Mouse (Mus musculus) midbrain, embryonic 10.5 days (tissue): Measurements from ENCODE around the gene Capn13. TPM values are rescaled to one million over a fixed set of nuclear protein-coding genes. Genes with fewer than 3 reads are reported as not detected.

Experiments
- DNase-seq: peaks from one replicate; pipeline ENCODE4 v3.0.0-alpha.2; 2017; ENCODE audit warnings: low spot score
- H3K27ac ChIP-seq: fragments of 300-500 bp; sonication (generic); replicated peaks from 2 replicates; pipeline ENCODE4 v1.5.1; 2016; ENCODE audit warnings: mild to moderate bottlenecking
- H3K27me3 ChIP-seq: fragments of 300-500 bp; sonication (generic); 2 replicates; pipeline ENCODE4 v1.6.1; 2016; ENCODE audit warnings: low read depth, mild to moderate bottlenecking; ENCODE audit not compliant: poor library complexity, severe bottlenecking
- H3K36me3 ChIP-seq: fragments of 300-500 bp; sonication (generic); 2 replicates; pipeline ENCODE4 v1.6.1; 2016; ENCODE audit warnings: mild to moderate bottlenecking, moderate library complexity
- H3K4me1 ChIP-seq: fragments of 300-500 bp; sonication (generic); 2 replicates; pipeline ENCODE4 v1.6.1; 2016
- H3K4me3 ChIP-seq: fragments of 300-500 bp; sonication (generic); 2 replicates; pipeline ENCODE4 v1.5.1; 2016; ENCODE audit warnings: mild to moderate bottlenecking, moderate library complexity
- H3K9me3 ChIP-seq: fragments of 300-500 bp; sonication (generic); replicated peaks from 2 replicates; pipeline ENCODE4 v1.6.1; 2016; ENCODE audit warnings: mild to moderate bottlenecking
- WGBS: fragments of 180-500 bp; shearing (Covaris S2); methylation state at CpG from one replicate; pipeline ENCODE4 v1.1.7; 2016; 5-methylcytosine and 5-hydroxymethylcytosine counted together
- polyA plus RNA-seq: library from polyadenylated mRNA; unstranded; fragments of >200 nt; fragmentation: Nextera tagmentation; extraction: Ambion mirVana; gene quantifications from 2 replicates; pipeline ENCODE4 v1.2.1, GENCODE M21; 2016

Capn13 gene
- polyA plus RNA-seq = not detected in 2 replicates

DNA sequence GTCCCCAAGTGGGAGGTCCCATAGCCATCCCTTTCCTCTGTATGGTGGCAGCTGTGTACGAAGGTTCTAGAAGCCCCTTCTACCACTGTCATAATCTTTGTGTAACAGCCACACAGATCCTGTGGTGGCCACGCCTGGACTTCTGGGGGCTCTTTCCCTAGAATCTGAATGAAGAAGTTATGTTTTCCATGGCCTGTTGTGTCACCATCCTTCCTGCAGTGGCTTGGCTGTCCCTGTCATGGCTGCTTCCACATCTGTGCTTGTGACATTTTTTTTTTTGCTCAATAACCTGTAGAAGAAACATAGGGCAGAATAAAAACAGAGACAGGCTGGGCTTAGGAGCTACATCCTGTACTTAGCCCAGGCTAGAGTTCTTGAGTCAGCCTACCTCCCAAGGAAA, at the start of gene Capn13:
Capn13 (minus strand) TSS at position 5 of the 400 bp plus-strand sequence.
- Histone ChIP-seq H3K9me3 (no peaks in the 10 kb centered on the region), H3K4me1 (no peaks in the 10 kb centered on the region), H3K27me3 (no peaks in the 10 kb centered on the region), H3K36me3 (no peaks in the 10 kb centered on the region), H3K4me3 (no peak within 1 kb of the TSS), H3K27ac (no peak within 1 kb of the TSS)
- no peak for DNase-seq
- WGBS = 71% methylated on average over 2 of the region's 2 CpGs

DNA sequence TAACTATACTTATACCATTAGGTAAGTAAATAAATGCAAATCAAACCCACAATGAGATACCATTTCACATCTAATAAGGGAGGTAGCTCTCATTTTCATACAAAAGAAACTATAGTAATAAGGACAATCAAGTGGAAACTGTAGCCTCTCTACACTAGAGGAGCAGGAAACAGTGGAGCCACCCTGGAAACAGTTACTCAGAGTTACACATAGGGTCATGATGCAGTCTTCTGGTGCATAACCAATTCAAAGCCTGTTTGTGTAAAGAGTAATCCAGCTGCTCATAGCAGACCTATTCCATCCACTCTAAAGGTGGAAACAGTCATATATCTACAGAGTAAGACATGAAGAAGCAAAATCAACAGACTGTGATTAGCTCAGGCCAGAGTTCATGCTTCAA, 48.4 kb upstream of the Capn13 start:
- Histone ChIP-seq H3K4me3 (no peak overlapping the region), H3K4me1 (no peaks in the 10 kb centered on the region), H3K27me3 (no peaks in the 10 kb centered on the region), H3K27ac (no peak overlapping the region), H3K36me3 (no peaks in the 10 kb centered on the region), H3K9me3 (no peaks in the 10 kb centered on the region)
- no peak for DNase-seq

DNA sequence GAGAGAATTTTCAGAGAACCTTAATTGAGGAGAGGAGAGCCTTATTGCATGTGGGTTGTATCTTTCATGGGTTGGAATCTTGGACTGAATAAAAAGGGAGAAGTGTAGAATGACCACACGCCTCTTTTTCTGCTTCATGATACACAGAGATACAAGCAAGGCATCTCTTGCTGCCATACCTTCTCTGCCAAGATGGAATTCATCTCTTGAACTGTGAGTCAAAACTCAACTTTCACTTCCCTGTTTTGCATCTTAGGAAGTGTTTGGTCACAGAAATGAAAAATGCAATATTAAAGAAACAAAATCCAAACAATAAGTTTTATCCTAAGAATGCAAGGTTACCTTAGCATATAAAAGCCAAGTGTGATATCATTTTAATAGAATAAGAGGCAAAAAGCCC, 40.1 kb upstream of the Capn13 start:
- DNase-seq = no peak

GRCm38 (mm10) chr17:73432564-73433006, 31.9 kb upstream of the Capn13 start:
- 80% methylated on average over 2 of the region's 2 CpGs for WGBS
- Histone ChIP-seq H3K9me3 (no peaks in the 10 kb centered on the region), H3K4me3 (no peak overlapping the region), H3K27ac (no peak overlapping the region), H3K27me3 (no peaks in the 10 kb centered on the region), H3K4me1 (no peaks in the 10 kb centered on the region), H3K36me3 (no peaks in the 10 kb centered on the region)
- no peak for DNase-seq

More for the DNA sequence above, 40.1 kb upstream of the Capn13 start:
- Histone ChIP-seq H3K9me3 (no peaks in the 10 kb centered on the region), H3K36me3 (no peaks in the 10 kb centered on the region), H3K27ac (no peak overlapping the region), H3K4me1 (no peaks in the 10 kb centered on the region), H3K4me3 (no peak overlapping the region), H3K27me3 (no peaks in the 10 kb centered on the region)
- 91% methylated on average over 1 of the region's 1 CpGs for WGBS

DNA sequence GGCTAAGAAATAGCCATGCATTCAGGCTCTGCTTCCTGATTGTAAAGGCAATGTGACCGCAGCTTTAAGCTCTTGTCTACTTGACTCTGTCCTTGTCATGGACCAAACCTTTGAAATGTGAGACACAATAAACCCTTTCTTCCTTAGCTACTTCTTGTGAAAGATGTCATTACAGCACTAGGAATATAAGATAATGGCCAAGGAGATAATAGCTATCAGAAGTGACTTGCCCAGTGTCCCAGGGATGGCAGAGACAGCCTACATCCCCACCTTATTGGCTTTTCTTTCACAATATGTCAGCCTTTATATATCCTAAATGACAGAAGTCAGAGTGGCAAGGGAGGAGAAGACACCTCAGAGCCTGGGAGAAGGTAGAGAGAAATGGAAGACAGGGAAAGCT, 31.4 kb upstream of the Capn13 start:
- WGBS = 92% methylated on average over 1 of the region's 1 CpGs
- H3K27ac ChIP-seq = no peak overlapping the region
- DNase-seq = no peak
- no peaks in the 10 kb centered on the region for H3K4me1 ChIP-seq
- no peaks in the 10 kb centered on the region for H3K9me3 ChIP-seq
- H3K4me3 ChIP-seq = no peak overlapping the region
- no peaks in the 10 kb centered on the region for H3K36me3 ChIP-seq
- H3K27me3 ChIP-seq = no peaks in the 10 kb centered on the region

GRCm38 (mm10) chr17:73417382-73417781, 16.7 kb upstream of the Capn13 start:
- H3K36me3 ChIP-seq = no peaks in the 10 kb centered on the region
- 63% methylated on average over 2 of the region's 2 CpGs for WGBS
- no peak overlapping the region for H3K27ac ChIP-seq
- H3K9me3 ChIP-seq = no peaks in the 10 kb centered on the region
- peaks cover 25% of the 10 kb centered on the region for H3K4me1 ChIP-seq
- H3K4me3 ChIP-seq = no peak overlapping the region
- DNase-seq = no peak
- no peaks in the 10 kb centered on the region for H3K27me3 ChIP-seq

- WGBS = 66% methylated on average over 6 of the region's 6 CpGs
- peaks cover 28% of the 10 kb centered on the region for H3K4me1 ChIP-seq
- H3K9me3 ChIP-seq = no peaks in the 10 kb centered on the region
- no peak for DNase-seq
- H3K27ac ChIP-seq = no peak overlapping the region
- no peaks in the 10 kb centered on the region for H3K36me3 ChIP-seq
- no peak overlapping the region for H3K4me3 ChIP-seq
- H3K27me3 ChIP-seq = no peaks in the 10 kb centered on the region
Measured at GRCm38 (mm10) chr17:73416181-73416795, 15.6 kb upstream of the Capn13 start.

GRCm38 (mm10) chr17:73411817-73412216, 11.2 kb upstream of the Capn13 start:
- no peak for DNase-seq
- H3K4me3 ChIP-seq = no peak overlapping the region
- no peak overlapping the region for H3K27ac ChIP-seq
- no peaks in the 10 kb centered on the region for H3K9me3 ChIP-seq
- 46% methylated on average over 4 of the region's 4 CpGs for WGBS
- H3K36me3 ChIP-seq = no peaks in the 10 kb centered on the region
- peaks cover 13% of the 10 kb centered on the region for H3K4me1 ChIP-seq
- H3K27me3 ChIP-seq = no peaks in the 10 kb centered on the region

DNA sequence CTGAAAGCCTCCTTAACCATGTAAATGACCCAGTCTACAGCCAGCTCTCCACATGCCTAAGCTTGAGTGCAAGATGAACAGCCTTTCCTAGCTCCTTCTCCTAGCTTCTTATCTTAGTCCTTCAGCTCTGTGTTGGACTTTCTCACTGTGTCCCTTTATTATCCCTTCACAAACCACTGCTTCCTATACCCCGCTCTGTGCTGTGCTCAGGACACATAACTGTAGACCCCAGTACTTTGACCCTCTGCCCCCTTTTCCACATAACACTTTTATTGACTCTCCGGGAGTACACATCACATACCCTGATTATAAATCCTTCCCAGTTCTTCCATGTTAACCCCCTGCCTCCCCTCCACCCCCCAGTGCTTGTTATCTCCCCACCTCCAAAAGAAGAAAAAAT, 606 bp upstream of the Capn13 start:
- H3K27me3 ChIP-seq = no peaks in the 10 kb centered on the region
- H3K9me3 ChIP-seq = no peaks in the 10 kb centered on the region
- no peak overlapping the region for H3K4me3 ChIP-seq
- 89% methylated on average over 2 of the region's 2 CpGs for WGBS
- H3K36me3 ChIP-seq = no peaks in the 10 kb centered on the region
- no peak for DNase-seq
- H3K27ac ChIP-seq = no peak overlapping the region
- no peaks in the 10 kb centered on the region for H3K4me1 ChIP-seq

- Histone ChIP-seq H3K27me3 (no peaks in the 10 kb centered on the region), H3K4me1 (no peaks in the 10 kb centered on the region), H3K27ac (no peak overlapping the region), H3K9me3 (no peaks in the 10 kb centered on the region), H3K36me3 (no peaks in the 10 kb centered on the region), H3K4me3 (no peak overlapping the region)
- no peak for DNase-seq
- 88% methylated on average over 2 of the region's 2 CpGs for WGBS
Measured at GRCm38 (mm10) chr17:73399136-73399535, 1.5 kb downstream of the Capn13 start.

DNA sequence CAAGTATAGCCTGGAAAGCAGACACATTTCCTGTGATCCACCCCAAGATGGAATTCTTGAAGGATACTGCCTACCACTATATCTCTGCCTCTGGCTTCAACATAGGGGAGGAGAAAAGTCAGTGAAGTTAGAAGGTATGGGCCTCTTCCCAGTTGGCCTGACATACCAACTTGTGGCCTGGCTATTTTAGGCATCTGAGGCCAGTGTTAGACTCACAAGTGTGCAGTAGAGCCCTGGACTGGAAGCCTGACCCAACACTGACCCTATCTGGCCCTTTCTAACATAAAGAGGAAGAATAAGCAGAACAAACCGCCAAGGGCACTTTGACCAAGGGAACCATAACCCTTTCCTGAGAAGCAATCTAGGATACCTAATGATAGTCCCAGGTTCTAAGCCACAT, 7.3 kb downstream of the Capn13 start:
- DNase-seq = no peak
- H3K36me3 ChIP-seq = no peaks in the 10 kb centered on the region
- no peaks in the 10 kb centered on the region for H3K4me1 ChIP-seq
- H3K9me3 ChIP-seq = no peaks in the 10 kb centered on the region
- H3K27me3 ChIP-seq = no peaks in the 10 kb centered on the region
- H3K27ac ChIP-seq = no peak overlapping the region
- WGBS = 89% methylated on average over 1 of the region's 1 CpGs
- no peak overlapping the region for H3K4me3 ChIP-seq

DNA sequence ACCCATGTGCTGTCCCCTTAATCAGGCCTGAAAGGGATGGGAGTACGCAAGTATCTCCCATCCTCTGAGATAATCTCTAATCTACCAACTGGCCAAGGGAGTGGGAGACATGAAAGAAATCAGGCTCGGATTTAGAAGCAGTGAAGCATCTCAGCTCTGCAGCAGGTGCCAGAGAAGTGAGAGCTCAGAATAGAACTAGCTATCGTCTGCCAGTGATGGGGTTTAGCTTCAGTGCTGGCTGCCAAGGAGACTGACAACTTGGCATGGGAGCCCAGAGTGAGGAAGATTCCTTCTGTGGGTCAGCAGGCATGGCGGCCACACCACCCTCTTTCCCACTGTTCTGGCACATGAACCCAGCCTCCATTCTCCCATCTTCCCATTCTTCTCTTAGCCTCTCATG, 8.9 kb downstream of the Capn13 start:
- Histone ChIP-seq H3K27me3 (no peaks in the 10 kb centered on the region), H3K27ac (no peak overlapping the region), H3K4me1 (no peaks in the 10 kb centered on the region), H3K4me3 (no peak overlapping the region), H3K36me3 (no peaks in the 10 kb centered on the region), H3K9me3 (no peaks in the 10 kb centered on the region)
- no peak for DNase-seq
- 71% methylated on average over 4 of the region's 4 CpGs for WGBS

DNA sequence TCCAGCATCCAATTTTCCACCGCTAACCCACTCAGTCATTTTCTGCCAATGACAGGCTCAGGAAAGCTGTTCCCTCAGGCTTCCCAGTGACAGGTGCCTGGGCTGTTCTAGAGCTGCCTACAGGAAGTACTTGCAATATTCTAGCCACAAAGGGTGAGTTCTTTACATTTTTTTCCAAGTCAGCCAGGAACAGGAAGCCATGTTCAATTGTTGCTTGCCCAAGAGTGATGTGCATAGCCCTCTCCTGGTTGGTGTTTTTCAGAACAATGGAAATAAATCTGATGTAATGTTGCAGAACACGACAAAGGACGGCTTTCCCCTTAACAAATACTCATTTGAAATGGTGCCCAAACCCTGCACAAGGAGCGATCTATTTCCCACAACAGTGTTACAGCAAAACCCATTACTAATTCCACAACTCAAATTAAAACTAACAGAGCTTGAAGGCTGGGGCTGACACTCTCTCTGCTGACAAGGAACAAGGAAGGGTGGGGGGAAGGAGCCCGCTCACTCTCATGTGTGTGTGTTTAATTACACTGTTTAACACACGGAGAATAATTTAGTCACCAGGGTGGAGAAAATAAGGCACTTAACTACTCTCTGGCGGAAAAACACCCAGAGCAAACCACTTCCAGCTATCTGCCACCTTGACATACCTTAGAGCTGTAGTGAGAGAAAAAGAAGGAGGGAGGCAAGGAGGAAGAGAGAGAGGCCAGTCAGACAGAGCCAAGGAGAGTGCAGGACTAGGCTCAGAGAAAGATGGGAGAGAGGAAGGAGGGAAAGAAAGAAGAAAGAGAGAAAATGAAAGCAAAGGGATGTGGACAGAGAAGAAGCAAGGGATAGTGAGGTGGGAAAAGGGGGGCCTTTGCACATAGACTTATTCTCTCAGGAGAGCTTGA, 10.2 kb downstream of the Capn13 start:
- no peak overlapping the region for H3K4me3 ChIP-seq
- 89% methylated on average over 7 of the region's 7 CpGs for whole genome bisulfite sequencing
- no peak for DNase-seq
- no peaks in the 10 kb centered on the region for H3K4me1 ChIP-seq
- no peaks in the 10 kb centered on the region for H3K36me3 ChIP-seq
- no peak overlapping the region for H3K27ac ChIP-seq
- H3K27me3 ChIP-seq = no peaks in the 10 kb centered on the region
- no peaks in the 10 kb centered on the region for H3K9me3 ChIP-seq
